Mouse (Mus musculus) small intestine, adult 2 months (tissue): Measurements from ENCODE around the gene Kif2a. TPM values are rescaled to one million over a fixed set of nuclear protein-coding genes. Genes with fewer than 3 reads are reported as not detected.

ENCODE experiments used
- H3K27ac ChIP-seq: fragments of 200-500 bp; 2 replicates; pipeline ENCODE4 v1.5.1; 2012; ENCODE audit warnings: low read depth, low read length, control low read depth, inconsistent platforms; ENCODE audit not compliant: insufficient read depth
- H3K27me3 ChIP-seq: fragments of 200-500 bp; 2 replicates; pipeline ENCODE4 v1.6.1; 2012; ENCODE audit warnings: mild to moderate bottlenecking, moderate library complexity, low read length, inconsistent platforms; ENCODE audit not compliant: control insufficient read depth, insufficient read depth
- H3K36me3 ChIP-seq: fragments of 200-500 bp; 2 replicates; pipeline ENCODE4 v1.6.1; 2012; ENCODE audit warnings: mild to moderate bottlenecking, low read length, control low read depth, inconsistent platforms; ENCODE audit not compliant: control insufficient read depth, insufficient read depth
- H3K4me1 ChIP-seq: fragments of 200-500 bp; 2 replicates; pipeline ENCODE4 v1.6.1; 2012; ENCODE audit warnings: low read length, inconsistent platforms, mixed read lengths; ENCODE audit not compliant: control insufficient read depth, insufficient read depth, insufficient read length
- H3K4me3 ChIP-seq: fragments of 200-500 bp; 2 replicates; pipeline ENCODE4 v1.5.1; 2012; ENCODE audit warnings: low read depth, mild to moderate bottlenecking, control low read depth, inconsistent platforms, low read length, moderate library complexity
- CTCF ChIP-seq: fragments of 200-500 bp; IDR thresholded peaks from 2 replicates; pipeline ENCODE4 v1.5.1; 2012; ENCODE audit warnings: low read depth, mild to moderate bottlenecking, control low read depth, inconsistent platforms, low read length, moderate library complexity, mixed read lengths; ENCODE audit not compliant: insufficient replicate concordance, insufficient read length; ENCODE audit errors: extremely low read depth
- POLR2A ChIP-seq: fragments of 200-500 bp; IDR thresholded peaks from 2 replicates; pipeline ENCODE4 v1.6.1; 2012; ENCODE audit warnings: low read depth, mild to moderate bottlenecking, control low read depth, inconsistent platforms, low read length, moderate library complexity
- WGBS: fragments of 180-500 bp; shearing (Covaris S2); methylation state at CpG from one replicate; pipeline ENCODE4 v1.1.7; 2018; 5-methylcytosine and 5-hydroxymethylcytosine counted together
- polyA plus RNA-seq: library from polyadenylated mRNA; depleted of rRNA; stranded (reverse); fragments of >200 nt; gene quantifications from 2 replicates; pipeline ENCODE4 v1.2.3, GENCODE M21; 2012

The Kif2a gene
- polyA plus RNA-seq, 1 experiment, result 0.95 TPM

DNA sequence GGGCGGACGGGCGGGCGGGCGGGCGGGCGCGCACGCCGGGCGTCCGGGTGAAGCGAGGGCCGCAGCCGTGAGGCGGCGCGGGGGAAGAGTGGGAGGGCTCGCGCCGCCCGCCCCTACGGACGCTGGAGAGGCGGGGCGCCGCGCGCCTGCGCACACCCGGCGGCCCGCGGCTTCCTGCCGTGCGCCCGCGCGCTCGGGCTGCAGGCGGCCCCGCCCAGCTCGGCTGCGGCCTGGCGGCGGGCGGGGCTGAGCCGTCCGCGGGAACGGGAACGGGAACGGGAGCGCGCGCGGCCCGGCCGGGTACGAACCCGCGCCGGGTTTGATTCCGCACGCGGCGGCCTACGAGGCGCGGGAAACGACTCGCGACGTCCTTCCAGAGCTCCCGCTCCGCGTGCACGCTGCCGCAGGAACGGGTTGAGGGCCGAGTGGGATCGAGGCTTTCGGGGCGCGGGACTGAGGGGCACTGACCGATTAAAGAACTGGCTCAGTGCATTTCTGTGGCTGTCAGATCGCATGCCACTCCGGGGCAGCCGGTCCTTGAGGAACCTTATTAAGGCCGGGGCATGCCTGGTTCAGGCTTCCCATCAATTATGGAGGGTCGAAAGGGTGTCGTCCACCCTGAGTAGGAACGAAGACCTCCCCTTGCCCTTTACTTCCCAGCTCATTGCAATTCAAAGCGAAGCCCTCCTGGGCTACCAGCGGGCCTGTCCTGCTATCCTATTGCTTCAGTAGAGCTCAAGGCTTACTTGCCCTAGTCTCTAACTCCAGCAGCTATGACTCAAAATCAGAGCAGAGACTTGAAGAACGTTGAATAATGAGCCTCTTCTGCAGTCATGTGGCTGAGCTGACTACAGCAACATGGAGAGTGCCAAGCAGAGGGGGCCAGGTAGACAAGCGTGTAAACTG is 593 bp upstream of the Kif2a start:
- TF ChIP-seq POLR2A (no peak), CTCF (no peak)
- H3K36me3 ChIP-seq, result no peaks in the 10 kb centered on the region
- 2% methylated on average over 93 of the region's 97 CpGs for WGBS
- peaks cover 18% of the 10 kb centered on the region; the same call in 1 of the 2 replicates for H3K4me1 ChIP-seq
- H3K27ac ChIP-seq, result peak overlapping the region; percentile 35
- H3K27me3 ChIP-seq, result no peaks in the 10 kb centered on the region
- H3K4me3 ChIP-seq, result peak overlapping the region; percentile 83

DNA sequence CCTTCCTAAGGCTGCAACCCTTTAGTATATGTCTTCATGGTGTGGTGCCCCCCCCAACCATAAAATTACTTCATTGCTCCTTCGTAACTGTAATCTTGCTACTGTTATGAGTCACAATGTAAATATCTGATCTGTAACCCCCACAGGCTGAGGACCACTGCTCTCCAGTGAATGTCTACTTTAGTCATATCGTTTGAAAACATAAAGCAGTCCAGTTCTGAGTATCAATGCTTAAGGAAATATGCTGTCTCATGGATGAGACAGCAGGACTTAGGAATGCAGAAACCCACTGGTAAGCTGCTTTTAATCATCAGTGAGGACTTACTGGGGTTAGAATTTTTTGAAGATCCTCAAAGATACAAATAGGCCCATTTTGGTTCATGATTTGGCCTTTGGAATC is 2.5 kb downstream of the Kif2a start:
- peaks cover 17% of the 10 kb centered on the region; the same call in 1 of the 2 replicates for H3K4me1 ChIP-seq
- WGBS, result 20% methylated on average over 2 of the region's 2 CpGs
- no peak overlapping the region for H3K4me3 ChIP-seq
- TF ChIP-seq POLR2A, result no peak
- TF ChIP-seq CTCF, result no peak
- H3K27me3 ChIP-seq, result no peaks in the 10 kb centered on the region
- peak overlapping the region; percentile 39 for H3K27ac ChIP-seq
- no peaks in the 10 kb centered on the region for H3K36me3 ChIP-seq

DNA sequence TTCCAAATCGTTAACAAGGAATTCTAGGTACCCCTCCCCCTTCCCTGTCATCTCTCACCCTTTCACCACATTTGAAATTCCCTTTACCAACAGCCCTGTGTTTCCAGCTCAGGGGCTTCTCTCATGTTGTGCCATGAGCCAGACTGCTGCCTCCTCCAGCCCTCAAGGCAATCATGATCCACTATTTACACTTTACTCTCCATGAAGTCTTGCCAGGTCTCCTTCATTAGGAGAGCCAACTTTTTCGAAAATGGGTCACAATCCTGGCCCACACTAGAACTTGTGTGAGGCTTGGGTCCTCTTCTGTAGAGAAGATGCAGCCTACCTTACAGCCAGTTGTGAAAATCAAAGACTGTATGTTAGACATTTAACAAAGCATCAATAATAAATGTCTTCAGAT is 8.0 kb downstream of the Kif2a start:
- TF ChIP-seq CTCF, result no peak
- no peak for TF ChIP-seq POLR2A
- Histone ChIP-seq H3K27ac (no peak overlapping the region), H3K27me3 (no peaks in the 10 kb centered on the region), H3K4me1 (peaks cover 5% of the 10 kb centered on the region; the same call in 1 of the 2 replicates), H3K4me3 (no peak overlapping the region), H3K36me3 (no peaks in the 10 kb centered on the region)
- WGBS, result 51% methylated on average over 2 of the region's 2 CpGs

DNA sequence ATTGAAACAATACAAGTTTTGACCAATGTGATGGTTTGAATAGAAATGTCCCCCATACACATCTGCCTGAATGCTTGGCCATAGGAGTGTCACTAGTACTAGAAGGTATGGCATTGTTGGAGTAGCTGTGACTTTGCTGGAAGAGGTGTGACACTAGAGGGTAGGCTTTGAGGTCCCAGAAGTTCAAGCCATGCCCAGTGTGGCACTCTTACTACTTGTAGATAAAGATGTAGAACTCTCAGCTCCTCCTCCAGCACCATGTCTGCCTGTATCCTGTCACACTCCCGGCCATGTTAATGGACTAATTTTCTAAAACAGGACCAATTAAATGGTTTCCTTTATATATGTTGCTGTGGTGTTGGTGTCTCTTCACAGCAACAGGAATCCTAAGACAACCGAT is 10.3 kb downstream of the Kif2a start:
- no peaks in the 10 kb centered on the region for H3K27me3 ChIP-seq
- TF ChIP-seq POLR2A, result no peak
- no peak for TF ChIP-seq CTCF
- no peaks in the 10 kb centered on the region for H3K36me3 ChIP-seq
- 82% methylated on average over 2 of the region's 2 CpGs for WGBS
- no peak overlapping the region for H3K4me3 ChIP-seq
- no peak overlapping the region for H3K27ac ChIP-seq
- no peaks in the 10 kb centered on the region; the same call in 1 of the 2 replicates for H3K4me1 ChIP-seq

DNA sequence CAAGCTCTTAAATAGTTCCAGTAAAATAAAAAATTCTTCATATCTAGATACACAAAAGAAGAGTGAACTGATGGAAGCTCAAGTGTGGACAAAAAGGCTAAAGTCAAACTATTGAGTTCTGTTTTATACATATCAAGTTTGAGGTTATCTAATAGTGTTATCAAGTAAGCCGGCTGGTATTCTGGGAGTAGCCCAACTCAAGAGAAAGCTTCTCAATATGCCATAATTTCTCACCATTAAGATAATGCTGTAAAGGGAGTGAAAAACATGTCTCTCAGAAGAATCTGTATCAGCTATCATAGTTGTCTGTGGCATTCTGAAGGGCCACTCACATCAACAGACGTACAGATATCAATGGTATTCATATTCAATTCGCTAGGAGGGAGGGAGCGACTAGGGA is 13.8 kb downstream of the Kif2a start:
- no peaks in the 10 kb centered on the region for H3K27me3 ChIP-seq
- TF ChIP-seq POLR2A, result no peak
- TF ChIP-seq CTCF, result no peak
- H3K4me3 ChIP-seq, result no peak overlapping the region
- H3K36me3 ChIP-seq, result no peaks in the 10 kb centered on the region
- 79% methylated on average over 4 of the region's 4 CpGs for WGBS
- peaks cover 2% of the 10 kb centered on the region; the same call in 1 of the 2 replicates for H3K4me1 ChIP-seq
- H3K27ac ChIP-seq, result no peak overlapping the region

DNA sequence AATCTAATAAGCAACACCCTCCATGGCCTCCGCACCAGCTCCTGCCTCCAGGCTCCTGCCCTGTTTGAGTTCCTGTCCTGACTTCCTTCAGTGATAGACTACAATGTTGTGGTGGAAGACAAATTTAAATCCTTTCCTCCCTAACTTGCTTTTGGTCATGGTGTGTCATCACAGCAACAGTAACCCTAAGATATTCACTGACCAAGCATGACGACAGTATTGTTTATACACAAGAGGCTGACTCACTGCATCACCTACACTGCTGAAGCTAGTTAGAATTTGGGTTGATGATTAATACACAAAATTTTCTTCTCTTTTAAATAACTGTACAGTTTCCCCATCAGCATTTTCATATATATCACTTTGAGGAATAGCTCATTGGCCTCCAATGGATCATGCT is 18.7 kb downstream of the Kif2a start:
- WGBS, result 70% methylated on average over 2 of the region's 2 CpGs
- Histone ChIP-seq H3K36me3 (0 out of 2 replicates have a peak, but pooled peaks cover 2% of the 10 kb centered on the region), H3K27me3 (no peaks in the 10 kb centered on the region), H3K4me3 (no peak overlapping the region), H3K4me1 (peaks cover 7% of the 10 kb centered on the region; the same call in 1 of the 2 replicates), H3K27ac (no peak overlapping the region)
- TF ChIP-seq POLR2A (no peak), CTCF (no peak)

DNA sequence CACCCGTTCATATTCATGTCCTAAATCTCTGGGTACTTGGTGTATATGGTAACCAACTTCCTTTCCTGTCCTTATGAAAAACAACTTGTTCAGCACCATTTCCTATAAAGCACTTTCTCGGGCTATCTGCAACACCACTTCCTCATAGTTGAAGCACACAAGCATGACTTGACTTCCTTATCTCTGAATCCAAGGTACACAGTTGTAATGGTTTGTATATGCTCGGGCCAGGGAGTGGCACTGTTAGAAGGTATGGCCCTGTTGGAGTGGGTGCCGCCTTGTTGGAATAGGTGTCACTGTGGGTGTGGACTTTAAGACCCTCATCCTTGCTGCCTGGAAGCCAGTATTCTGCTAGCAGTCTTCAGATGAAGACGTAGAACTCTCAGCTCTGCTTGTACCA is 23.3 kb downstream of the Kif2a start:
- TF ChIP-seq CTCF, result no peak
- TF ChIP-seq POLR2A, result no peak
- peak overlapping the region; percentile 83; the same call in 1 of the 2 replicates for H3K27ac ChIP-seq
- WGBS, result 17% methylated on average over 5 of the region's 5 CpGs

More for the DNA sequence above, 23.3 kb downstream of the Kif2a start:
- Histone ChIP-seq H3K27me3 (no peaks in the 10 kb centered on the region), H3K4me1 (peaks cover 12% of the 10 kb centered on the region; the same call in 1 of the 2 replicates), H3K36me3 (0 out of 2 replicates have a peak, but pooled peaks cover 2% of the 10 kb centered on the region), H3K4me3 (no peak overlapping the region)
